Mouse (Mus musculus): ENCODE data around the gene Fbxl18.

Gene Fbxl18

DNA sequence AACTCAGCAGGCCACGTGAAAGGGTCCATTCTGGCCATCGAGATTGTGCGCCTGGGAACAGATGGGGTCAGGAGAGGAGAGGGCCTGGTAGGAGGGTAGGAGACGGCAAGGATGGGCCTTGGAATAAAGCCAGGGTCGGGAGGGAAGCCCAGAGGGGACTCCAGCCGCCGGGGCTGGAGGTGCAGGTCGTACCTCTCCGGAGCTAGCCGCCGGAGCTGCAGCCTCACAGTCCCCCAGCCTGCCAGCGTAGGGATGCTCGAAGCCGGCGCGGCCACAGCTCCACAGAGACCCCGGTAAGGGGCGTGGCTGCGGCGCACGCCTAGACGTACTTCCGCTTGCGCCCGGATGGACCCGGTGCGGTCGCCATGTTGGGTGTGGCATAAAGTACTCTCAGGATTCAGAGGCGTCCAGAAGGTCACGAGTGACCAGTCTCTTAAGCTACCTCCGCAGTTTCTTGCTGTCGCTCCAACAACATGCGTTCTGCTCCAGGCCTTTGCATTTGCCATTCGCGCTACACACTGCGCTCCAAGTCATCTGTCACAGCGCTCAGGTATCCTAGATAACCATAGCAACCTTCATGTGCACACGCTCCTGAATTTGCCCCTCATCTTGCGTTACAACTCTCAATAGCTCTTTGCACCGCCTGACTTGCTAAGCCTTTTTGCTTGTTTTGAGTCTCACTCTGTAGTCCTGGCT, at the start of gene Fbxl18:
TSS of gene Fbxl18 (minus strand) at position 504 of the 696 bp plus-strand sequence.
- no peak for TF ChIP-seq GATA4 (IDR thresholded peaks at IDR 0.05; ENCODE audit: insufficient replicate concordance, low read length)

- TF ChIP-seq GATA4 (IDR thresholded peaks at IDR 0.05; ENCODE audit: insufficient replicate concordance, low read length) = no peak
These were observed 45.2 kb upstream of the Fbxl18 start for GRCm38 (mm10) chr5:142940393-142940792.

GRCm38 (mm10) chr5:142937956-142938727, 42.9 kb upstream of the Fbxl18 start:
- TF ChIP-seq GATA4 (IDR thresholded peaks at IDR 0.05; ENCODE audit: insufficient replicate concordance, low read length) = no peak

DNA sequence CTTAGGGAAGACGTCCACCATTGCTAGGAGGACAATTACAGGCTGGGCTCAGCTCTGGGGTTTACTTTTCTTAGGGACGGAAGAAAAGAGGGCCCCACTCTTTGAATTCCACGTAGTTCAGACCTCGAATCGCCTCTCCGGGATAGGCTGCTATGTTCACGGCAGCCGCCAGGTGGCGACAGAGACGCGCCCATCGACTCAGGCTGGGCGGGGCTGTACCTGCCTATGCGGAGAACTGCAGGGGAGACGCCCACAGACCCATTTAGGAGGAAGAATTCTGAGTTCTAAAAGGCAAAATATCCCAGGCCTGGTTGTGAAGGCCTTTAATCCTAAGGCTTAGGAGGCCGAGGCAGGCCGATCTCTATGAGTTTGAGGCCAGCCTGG, 41.1 kb upstream of the Fbxl18 start:
- no peak for TF ChIP-seq GATA4 (IDR thresholded peaks at IDR 0.05; ENCODE audit: insufficient replicate concordance, low read length)

DNA sequence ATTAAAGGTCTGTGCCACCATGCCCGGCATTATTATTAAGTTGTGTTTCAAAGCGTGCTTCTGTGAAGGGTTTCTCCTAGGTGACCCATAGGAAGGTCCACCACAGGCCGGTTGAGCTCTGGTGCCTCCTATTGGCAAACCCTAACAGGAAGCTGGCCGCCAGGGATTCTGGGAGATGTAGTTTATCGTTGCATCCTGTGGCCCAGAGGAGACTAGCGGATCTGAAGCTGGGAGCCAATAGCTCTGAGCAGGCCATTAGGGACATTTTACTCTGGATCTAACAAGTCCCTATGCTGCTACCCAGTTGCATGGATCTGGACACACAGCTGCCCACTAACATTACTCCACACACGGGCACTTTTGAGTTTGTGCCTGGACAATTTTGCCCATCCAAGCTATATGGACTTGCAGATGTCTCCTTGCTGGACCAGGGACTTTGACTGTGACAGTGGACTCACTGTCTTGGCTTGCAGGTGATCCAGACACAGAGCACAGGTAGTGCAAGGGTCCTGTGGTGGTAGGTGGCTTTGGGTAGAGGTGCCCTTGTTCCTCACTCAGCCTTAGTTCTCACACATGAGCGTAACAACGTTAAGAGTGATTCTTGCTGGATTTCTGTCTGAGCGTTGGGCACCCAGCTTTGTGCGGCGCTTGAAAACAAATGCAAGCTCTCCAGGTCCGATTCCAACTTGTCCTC, 40.6 kb upstream of the Fbxl18 start:
- TF ChIP-seq GATA4 (IDR thresholded peaks at IDR 0.05; ENCODE audit: insufficient replicate concordance, low read length) = no peak

DNA sequence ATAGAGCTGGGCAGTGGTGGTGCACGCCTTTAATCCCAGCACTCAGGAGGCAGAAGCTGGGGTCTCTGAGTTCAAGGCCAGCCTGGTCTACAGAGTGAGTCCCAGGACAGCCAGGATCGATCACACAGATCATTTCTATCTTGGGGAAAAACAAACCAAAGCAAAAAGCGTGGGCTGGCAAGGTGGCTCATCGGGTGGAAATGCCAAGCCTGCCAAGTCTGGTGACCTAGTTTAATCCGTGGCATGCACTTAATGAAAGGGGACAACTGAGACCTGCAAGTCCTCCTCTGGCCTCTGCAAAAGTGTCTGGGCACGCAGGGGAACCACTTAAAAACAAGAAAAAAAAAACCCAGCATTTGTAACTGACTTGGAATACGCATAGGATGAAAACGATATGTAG, 37.5 kb upstream of the Fbxl18 start:
- TF ChIP-seq GATA4 (IDR thresholded peaks at IDR 0.05; ENCODE audit: insufficient replicate concordance, low read length) = no peak

DNA sequence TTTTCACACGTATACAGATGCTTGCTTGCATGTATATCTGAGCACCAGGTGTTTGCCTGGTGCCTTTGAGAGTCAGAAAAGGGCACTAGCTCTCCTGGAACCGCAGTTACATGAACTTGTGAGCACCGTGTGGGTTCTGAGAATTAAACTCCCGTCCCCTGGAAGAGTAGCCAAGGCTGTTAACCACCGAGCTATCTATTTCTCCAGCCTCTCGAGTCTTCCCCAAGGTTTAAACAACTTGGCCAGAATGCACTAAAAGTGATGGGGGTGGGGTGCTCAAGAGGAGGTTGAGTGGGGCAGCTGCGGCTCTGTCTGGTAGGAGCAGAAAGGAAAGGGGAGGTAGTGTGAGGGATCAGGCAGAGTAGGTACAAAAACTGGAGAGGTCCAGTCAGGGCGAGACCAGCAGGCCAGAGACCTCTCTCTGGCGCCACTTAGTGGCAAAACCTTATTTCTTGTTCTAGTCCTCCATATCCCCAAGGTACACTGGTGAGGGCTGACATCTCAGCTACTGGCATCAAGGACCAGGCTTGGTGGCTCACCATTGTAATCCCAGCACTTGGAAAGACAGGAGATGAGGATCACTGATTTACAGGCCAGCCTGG, 37.0 kb upstream of the Fbxl18 start:
- no peak for TF ChIP-seq GATA4 (IDR thresholded peaks at IDR 0.05; ENCODE audit: insufficient replicate concordance, low read length)

DNA sequence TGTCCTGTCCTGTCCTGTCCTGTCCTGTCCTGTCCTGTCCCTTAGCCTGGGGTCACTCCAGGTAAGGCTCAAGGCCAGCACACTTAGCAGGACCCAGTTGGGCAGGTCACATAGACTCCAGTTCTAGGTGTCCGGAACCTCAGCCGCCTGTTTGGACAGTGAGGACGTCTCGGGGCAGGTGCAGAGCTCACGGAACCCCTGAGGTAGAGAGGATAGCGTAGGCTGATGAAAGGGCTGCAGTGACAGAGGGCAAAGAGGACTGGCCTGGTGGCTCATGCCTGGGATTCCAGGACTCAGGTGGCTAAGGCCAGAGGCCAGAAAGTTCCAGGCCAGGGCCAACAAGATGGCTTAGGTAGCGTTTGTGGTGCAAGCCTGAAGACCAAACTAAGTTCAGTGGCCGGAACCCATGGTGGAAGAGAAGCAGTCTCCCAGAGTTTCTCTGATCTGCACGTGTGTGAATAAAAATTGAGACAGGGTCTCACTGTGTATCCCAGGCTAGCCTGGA, 36.1 kb upstream of the Fbxl18 start:
- TF ChIP-seq GATA4 (IDR thresholded peaks at IDR 0.05; ENCODE audit: insufficient replicate concordance, low read length) = no peak

DNA sequence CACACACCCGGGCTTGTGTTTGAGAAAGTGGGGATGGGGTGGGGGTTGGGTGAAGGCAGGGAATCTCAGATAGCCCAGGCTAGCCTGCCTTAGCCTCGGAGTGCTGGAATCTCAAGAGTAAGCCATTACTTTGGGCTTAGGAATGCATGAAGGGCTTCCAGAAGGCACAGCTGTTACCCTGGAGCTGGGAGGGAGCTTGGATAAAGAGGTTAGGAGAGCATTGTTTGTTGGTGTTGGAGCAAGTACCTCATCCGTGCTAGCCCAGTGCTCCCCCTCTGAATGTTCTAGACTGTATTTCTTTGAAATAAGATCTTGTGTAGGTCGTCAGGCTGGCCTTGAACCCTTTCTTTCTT, 34.2 kb upstream of the Fbxl18 start:
- no peak for TF ChIP-seq GATA4 (IDR thresholded peaks at IDR 0.05; ENCODE audit: insufficient replicate concordance, low read length)

DNA sequence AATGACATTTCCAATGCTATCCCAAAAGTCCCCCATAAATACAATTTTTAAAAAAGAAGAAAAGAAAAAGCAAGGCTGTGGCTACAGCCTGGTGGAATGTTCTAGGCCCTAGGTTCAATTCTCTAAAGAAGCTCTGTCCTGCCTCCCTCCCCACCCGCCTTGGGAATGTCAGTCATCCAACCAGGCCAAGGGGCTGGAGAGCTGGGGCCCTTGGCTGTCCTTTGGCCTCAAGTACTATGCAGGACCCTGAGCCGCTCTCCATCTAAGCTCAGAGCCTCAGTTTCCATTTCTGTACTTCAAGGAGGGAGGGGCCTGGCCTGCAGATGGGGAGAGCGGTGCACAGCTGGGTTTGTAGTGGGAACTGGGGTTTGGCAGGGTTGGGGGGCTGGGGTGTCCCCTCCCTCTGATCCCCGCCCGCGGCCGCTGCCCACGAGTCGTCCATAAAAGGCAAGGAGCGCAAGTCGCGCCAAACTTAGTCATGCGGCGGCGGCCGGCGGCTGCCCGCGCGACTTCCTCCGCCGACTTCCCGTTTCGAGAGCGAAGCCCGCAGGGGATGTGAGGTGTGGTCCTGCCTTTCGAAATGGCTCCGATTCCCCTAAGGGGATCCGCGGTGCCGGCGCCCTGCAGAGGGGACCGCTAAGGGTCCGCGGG, 33.7 kb upstream of the Fbxl18 start:
- TF ChIP-seq GATA4 (IDR thresholded peaks at IDR 0.05; ENCODE audit: insufficient replicate concordance, low read length) = no peak

- TF ChIP-seq GATA4 (IDR thresholded peaks at IDR 0.05; ENCODE audit: insufficient replicate concordance, low read length) = no peak
These were observed 32.2 kb upstream of the Fbxl18 start for GRCm38 (mm10) chr5:142927341-142927930.

DNA sequence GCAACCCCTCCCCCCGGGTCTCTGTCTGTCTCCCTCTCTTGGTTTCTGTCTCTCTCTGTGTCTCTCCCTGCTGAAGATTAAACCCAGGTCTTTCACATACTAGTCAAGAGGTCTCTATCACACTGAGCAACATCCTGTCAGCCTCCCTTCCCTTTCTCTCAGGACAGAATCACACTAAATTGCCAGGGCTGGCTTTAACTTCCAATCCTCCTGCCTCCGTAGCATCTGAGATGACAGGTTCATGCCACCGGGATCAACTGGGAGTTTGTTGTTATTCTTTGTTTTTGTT, 31.7 kb upstream of the Fbxl18 start:
- TF ChIP-seq GATA4 (IDR thresholded peaks at IDR 0.05; ENCODE audit: insufficient replicate concordance, low read length) = no peak

- no peak for TF ChIP-seq GATA4 (IDR thresholded peaks at IDR 0.05; ENCODE audit: insufficient replicate concordance, low read length)
These were observed 31.2 kb upstream of the Fbxl18 start for GRCm38 (mm10) chr5:142926204-142926939.

DNA sequence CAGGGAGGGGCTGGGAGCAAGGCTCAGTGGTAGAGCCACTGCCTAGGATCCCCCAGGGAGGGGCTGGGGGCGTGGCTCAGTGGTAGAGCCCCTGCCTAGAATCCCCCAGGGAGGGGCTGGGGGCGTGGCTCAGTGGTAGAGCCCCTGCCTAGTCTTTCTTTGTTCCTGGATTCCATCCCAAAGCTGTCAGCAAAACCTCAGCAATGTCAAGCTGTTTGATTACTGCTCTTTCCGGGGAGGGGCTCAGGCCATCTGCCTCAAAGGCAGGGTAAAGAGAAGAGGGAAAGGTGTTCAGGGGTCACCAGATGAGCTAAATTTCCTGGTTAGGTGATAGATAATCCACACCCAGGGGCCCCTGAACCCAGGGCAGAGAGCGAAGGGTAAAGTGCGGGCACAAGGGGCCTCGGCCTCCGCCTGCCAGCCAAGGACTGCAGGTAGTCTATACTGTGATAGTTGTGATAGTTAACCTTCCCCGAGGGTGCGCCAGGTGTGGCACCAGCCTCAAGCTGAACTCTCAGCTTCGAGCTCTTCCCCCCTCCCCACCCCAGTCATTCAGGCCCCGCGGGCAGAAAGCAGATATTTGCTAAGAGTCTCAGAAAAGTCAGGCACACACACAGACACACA, 29.2 kb upstream of the Fbxl18 start:
- TF ChIP-seq GATA4 (IDR thresholded peaks at IDR 0.05; ENCODE audit: insufficient replicate concordance, low read length) = no peak
